Mouse (Mus musculus): ENCODE measurements around the gene Smu1.

- TF ChIP-seq CTCF (conservative IDR thresholded peaks at IDR 0.05; ENCODE audit: low read length) (no peak), NANOG (IDR thresholded peaks at IDR 0.05; ENCODE audit: borderline replicate concordance, low read length) (no peak), POU5F1 (IDR thresholded peaks at IDR 0.05; ENCODE audit: borderline replicate concordance, low read length) (no peak)
These were observed 55.9 kb downstream of the Smu1 start for GRCm38 (mm10) chr4:40701796-40702195.

All from E14TG2a.4 (cell line).